Comparison of ENCODE assay signal across 13 mouse cellular contexts in genomic region chr4:119854307-119855144, GRCm38 (mm10).
DNase-seq lines count a peak whose midpoint lies in the region; ATAC-seq and TF ChIP-seq lines count a peak whose summit lies in the region.
"Had no signal": no experiment of that assay in that cellular context is flagged by ENCODE, and none has a peak within 500 bp of the region (broad histone marks: within the 10 kb centered on the region; RNA-seq: fewer than 3 reads in every experiment).

No protein-coding gene starts in this region.

- H3K27ac ChIP-seq in intestine, postnatal 0 days (ENCODE audit: low read depth, low read length) = no peak overlapping the region
- no peak overlapping the region for H3K27ac ChIP-seq in intestine, embryonic 16.5 days (ENCODE audit: low read length)
- peak overlapping the region; percentile 46 for H3K27ac ChIP-seq in neural tube, embryonic 13.5 days (replicated peaks)
- no peak overlapping the region; the same call in 1 of the 2 replicates for H3K27ac ChIP-seq in limb, embryonic 13.5 days
- H3K27ac ChIP-seq: heart, adult 2 months; stomach, embryonic 15.5 days had no signal

- WGBS in intestine, postnatal 0 days = 73% methylated on average over 9 of the region's 9 CpGs
- WGBS in intestine, embryonic 16.5 days = 74% methylated on average over 9 of the region's 9 CpGs
- 54% methylated on average over 9 of the region's 9 CpGs for WGBS in neural tube, embryonic 13.5 days
- WGBS in limb, embryonic 13.5 days = 55% methylated on average over 9 of the region's 9 CpGs

- no peaks in the 10 kb centered on the region for H3K36me3 ChIP-seq in intestine, postnatal 0 days (ENCODE audit: control insufficient read depth, insufficient read depth)
- H3K36me3 ChIP-seq in intestine, embryonic 16.5 days (ENCODE audit: control insufficient read depth, insufficient read depth, low read length) = no peaks in the 10 kb centered on the region
- H3K36me3 ChIP-seq in neural tube, embryonic 13.5 days = no peaks in the 10 kb centered on the region
- H3K36me3 ChIP-seq in limb, embryonic 13.5 days = no peaks in the 10 kb centered on the region
- H3K36me3 ChIP-seq: stomach, embryonic 15.5 days had no signal

- no peak for ATAC-seq in intestine, postnatal 0 days
- no peak for ATAC-seq in intestine, embryonic 16.5 days
- peak; percentile 45; the same call in 1 of the 2 replicates for ATAC-seq in neural tube, embryonic 13.5 days (ENCODE audit: low read depth)
- ATAC-seq in limb, embryonic 13.5 days (ENCODE audit: low FRiP score, low read depth) = peak; percentile 57; the same call in 1 of the 2 replicates

- no peak overlapping the region for H3K4me3 ChIP-seq in intestine, postnatal 0 days (ENCODE audit: low read depth, low read length)
- H3K4me3 ChIP-seq in intestine, embryonic 16.5 days (ENCODE audit: low read length) = no peak overlapping the region
- no peak overlapping the region for H3K4me3 ChIP-seq in neural tube, embryonic 13.5 days
- H3K4me3 ChIP-seq in limb, embryonic 13.5 days = no peak overlapping the region
- H3K4me3 ChIP-seq: heart, adult 2 months; megakaryocyte, embryonic 14.5 days; stomach, embryonic 15.5 days had no signal

- H3K9me3 ChIP-seq in intestine, postnatal 0 days (ENCODE audit: control insufficient read depth) = no peaks in the 10 kb centered on the region
- no peaks in the 10 kb centered on the region for H3K9me3 ChIP-seq in intestine, embryonic 16.5 days (ENCODE audit: control insufficient read depth, low read length)
- H3K9me3 ChIP-seq in neural tube, embryonic 13.5 days = no peaks in the 10 kb centered on the region
- H3K9me3 ChIP-seq in limb, embryonic 13.5 days = no peaks in the 10 kb centered on the region
- H3K9me3 ChIP-seq: megakaryocyte, embryonic 14.5 days; stomach, embryonic 15.5 days had no signal

- H3K4me2 ChIP-seq in intestine, postnatal 0 days (replicated peaks; ENCODE audit: low read depth) = no peak overlapping the region
- H3K4me2 ChIP-seq in intestine, embryonic 16.5 days (ENCODE audit: low read depth, low read length) = no peak overlapping the region
- no peak overlapping the region for H3K4me2 ChIP-seq in neural tube, embryonic 13.5 days
- H3K4me2 ChIP-seq in limb, embryonic 13.5 days (replicated peaks) = no peak overlapping the region
- H3K4me2 ChIP-seq: stomach, embryonic 15.5 days had no signal

- no peak overlapping the region for H3K9ac ChIP-seq in intestine, postnatal 0 days (ENCODE audit: low read depth, low read length)
- no peak overlapping the region for H3K9ac ChIP-seq in intestine, embryonic 16.5 days (ENCODE audit: low read depth, low read length)
- no peak overlapping the region for H3K9ac ChIP-seq in neural tube, embryonic 13.5 days
- H3K9ac ChIP-seq in limb, embryonic 13.5 days = no peak overlapping the region
- H3K9ac ChIP-seq: stomach, embryonic 15.5 days had no signal

- peak; percentile 37; the same call in 1 of the 2 replicates for TF ChIP-seq CTCF in intestine, postnatal 0 days (IDR thresholded peaks at IDR 0.05; ENCODE audit: low read depth)

- no peak for DNase-seq in neural tube, embryonic 10.5 days (ENCODE audit: extremely low spot score, low spot score)
- no peak for DNase-seq in gastrocnemius, adult 18-20 months (ENCODE audit: low spot score)
- DNase-seq in spleen, postnatal 14 days (ENCODE audit: low spot score in 2 of 2) = no peak
- DNase-seq: adrenal gland, postnatal 36 days; cerebellum, adult 11 months; heart, adult 2 months; heart, postnatal 4 days had no signal

- no peaks in the 10 kb centered on the region for H3K27me3 ChIP-seq in intestine, postnatal 0 days (replicated peaks; ENCODE audit: control insufficient read depth, insufficient read depth, low read length)
- H3K27me3 ChIP-seq in intestine, embryonic 16.5 days (replicated peaks; ENCODE audit: control insufficient read depth, insufficient read depth, low read length) = no peaks in the 10 kb centered on the region
- no peaks in the 10 kb centered on the region for H3K27me3 ChIP-seq in neural tube, embryonic 13.5 days
- H3K27me3 ChIP-seq in limb, embryonic 13.5 days = no peaks in the 10 kb centered on the region
- H3K27me3 ChIP-seq: megakaryocyte, embryonic 14.5 days; stomach, embryonic 15.5 days had no signal

- no peaks in the 10 kb centered on the region for H3K4me1 ChIP-seq in intestine, postnatal 0 days (replicated peaks; ENCODE audit: control insufficient read depth, insufficient read depth, low read length)
- no peaks in the 10 kb centered on the region for H3K4me1 ChIP-seq in intestine, embryonic 16.5 days (ENCODE audit: control insufficient read depth, insufficient read depth, low read length)
- peaks cover 23% of the 10 kb centered on the region for H3K4me1 ChIP-seq in neural tube, embryonic 13.5 days (replicated peaks)
- H3K4me1 ChIP-seq in limb, embryonic 13.5 days = peaks cover 13% of the 10 kb centered on the region
- H3K4me1 ChIP-seq: stomach, embryonic 15.5 days had no signal

Comparison
In these comparisons a context has a peak if more than half of its experiments do, and no peak if none do; other contexts are left out.
1. ATAC-seq: peak in neural tube, embryonic 13.5 days (single experiment) and limb, embryonic 13.5 days (single experiment); none in intestine, postnatal 0 days (single experiment) and intestine, embryonic 16.5 days (single experiment).